Mouse (Mus musculus) ES-E14 (cell line): ENCODE measurements around the gene Kdm1b. TPM values are rescaled to one million over a fixed set of nuclear protein-coding genes. Genes with fewer than 3 reads are reported as not detected.

Experiments used
- DNase-seq: peaks from one replicate; pipeline ENCODE4 v3.0.0-alpha.2; 2013; ENCODE audit warnings: low read depth, low spot score
- H3K27ac ChIP-seq: 2 replicates; pipeline ENCODE4 v1.5.1; 2012; ENCODE audit warnings: low read depth, mild to moderate bottlenecking, low read length, moderate library complexity, mixed read lengths; ENCODE audit not compliant: poor library complexity, insufficient read depth, severe bottlenecking
- H3K36me3 ChIP-seq: 2 replicates; pipeline ENCODE4 v1.6.1; 2012; ENCODE audit warnings: mild to moderate bottlenecking, low read length, moderate library complexity, mixed read lengths; ENCODE audit not compliant: control insufficient read depth, poor library complexity, insufficient read depth, severe bottlenecking
- H3K4me1 ChIP-seq, 2 experiments: fragments of 150-350 bp in 1 of 2; sonication (generic) in 1 of 2; 2 replicates each; pipeline ENCODE4 v1.6.1; 2012; ENCODE audit warnings: low read length in 2 of 2, mild to moderate bottlenecking in 1 of 2, mixed read lengths in 1 of 2; ENCODE audit not compliant: control insufficient read depth in 2 of 2, insufficient read depth in 2 of 2, poor library complexity in 1 of 2
- H3K4me3 ChIP-seq, 2 experiments: fragments of 150-350 bp in 1 of 2; sonication (generic) in 1 of 2; 2 replicates each; pipeline ENCODE4 v1.5.1; 2012; ENCODE audit warnings: low read length in 2 of 2, low read depth in 1 of 2, mild to moderate bottlenecking in 1 of 2, mixed read lengths in 1 of 2; ENCODE audit not compliant: insufficient read depth in 1 of 2, poor library complexity in 1 of 2, severe bottlenecking in 1 of 2
- H3K9ac ChIP-seq: 2 replicates; pipeline ENCODE4 v1.6.1; 2012; ENCODE audit warnings: low read depth, mild to moderate bottlenecking, low read length, mixed read lengths; ENCODE audit not compliant: poor library complexity, insufficient read depth, severe bottlenecking
- H3K9me3 ChIP-seq: fragments of 150-350 bp; sonication (generic); 2 replicates; pipeline ENCODE4 v1.6.1; 2012; ENCODE audit warnings: low read depth, mild to moderate bottlenecking, low read length; ENCODE audit not compliant: control insufficient read depth, insufficient read depth
- CHD2 ChIP-seq: IDR thresholded peaks from 2 replicates; pipeline ENCODE4 v1.6.1; 2014; ENCODE audit warnings: mild to moderate bottlenecking, low read depth, low read length, inconsistent platforms
- HCFC1 ChIP-seq: IDR thresholded peaks from 2 replicates; pipeline ENCODE4 v1.6.1; 2012; ENCODE audit warnings: low read length, inconsistent platforms, borderline replicate concordance; ENCODE audit not compliant: insufficient read depth
- MAFK ChIP-seq: IDR thresholded peaks from 2 replicates; pipeline ENCODE4 v1.6.1; 2014; ENCODE audit warnings: mild to moderate bottlenecking, low read depth, low read length, inconsistent platforms; ENCODE audit not compliant: insufficient read depth
- ZC3H11A ChIP-seq: IDR thresholded peaks from 2 replicates; pipeline ENCODE4 v1.6.1; 2012; ENCODE audit warnings: low read depth, mild to moderate bottlenecking, inconsistent platforms, low read length, borderline replicate concordance
- ZNF384 ChIP-seq: IDR thresholded peaks from 2 replicates; pipeline ENCODE4 v1.6.1; 2012; ENCODE audit warnings: low read depth, low read length, inconsistent platforms
- in situ Hi-C, 2 experiments: fragments of 600-800 bp; cut with MboI; formaldehyde crosslinking; loops; one replicate each; pipeline ENCODE4 v1.15.1; 2025; ENCODE audit warnings: low sequenced_read_pairs in 2 of 2, inconsistent platforms in 1 of 2; ENCODE audit not compliant: unreplicated experiment in 2 of 2
- total RNA-seq: library from RNA; depleted of rRNA; stranded (reverse); fragments of 300-350 nt; gene quantifications from 2 replicates; pipeline ENCODE4 v1.2.3, GENCODE M21; 2012

Gene Kdm1b
- total RNA-seq, 1 experiment, result 9.5 TPM

GRCm38 (mm10) chr13:47014334-47015194 is 28.7 kb upstream of the Kdm1b start, which contains the start of gene Nhlrc1:
Gene Nhlrc1, minus strand, starts transcription at chr13:47014850.
- in situ Hi-C loops, result loop anchor here (10.0 to 25.0 kb wide), 2 partner anchors 177 to 190 kb away; no protein-coding TSS in a partner anchor
- TF ChIP-seq ZC3H11A (0 out of 2 replicates have a peak, but pooled peaks have one; percentile 21), MAFK (no peak), HCFC1 (peak; percentile 26; the same call in 1 of the 2 replicates), ZNF384 (no peak), CHD2 (no peak)
- Histone ChIP-seq H3K4me1 (0 out of 4 replicates have a peak, but pooled peaks cover 0 to 2% of the 10 kb centered on the region in 2 experiments), H3K27ac (no peak within 1 kb of the TSS), H3K9me3 (0 out of 2 replicates have a peak, but pooled peaks cover 3% of the 10 kb centered on the region), H3K4me3 (peak within 1 kb of the TSS; percentile 63 to 82), H3K36me3 (no peaks in the 10 kb centered on the region), H3K9ac (peak within 1 kb of the TSS; percentile 73)
- DNase-seq, result peak; percentile 39

GRCm38 (mm10) chr13:47015195-47015501 is 28.2 kb upstream of the Kdm1b start:
- H3K27ac ChIP-seq, result no peak overlapping the region
- 0 out of 2 replicates have a peak, but pooled peaks cover 3% of the 10 kb centered on the region for H3K9me3 ChIP-seq
- TF ChIP-seq HCFC1 (no peak), ZNF384 (no peak), CHD2 (no peak), MAFK (no peak), ZC3H11A (no peak)
- in situ Hi-C loops, result loop anchor here (10.0 to 25.0 kb wide), 2 partner anchors 178 to 190 kb away; no protein-coding TSS in a partner anchor
- no peak overlapping the region for H3K9ac ChIP-seq
- H3K4me3 ChIP-seq, result peak overlapping the region in 1 of 2 experiments; percentile 63; a peak in 2 of 4 replicates
- H3K4me1 ChIP-seq, result 0 out of 4 replicates have a peak, but pooled peaks cover 0 to 2% of the 10 kb centered on the region in 2 experiments
- H3K36me3 ChIP-seq, result no peaks in the 10 kb centered on the region
- no peak for DNase-seq

GRCm38 (mm10) chr13:47017259-47017658 is 26.0 kb upstream of the Kdm1b start:
- H3K9me3 ChIP-seq, result no peaks in the 10 kb centered on the region
- TF ChIP-seq ZC3H11A (peak; percentile 77; the same call in 1 of the 2 replicates), HCFC1 (no peak)
- no peaks in the 10 kb centered on the region for H3K36me3 ChIP-seq
- in situ Hi-C loops, result loop anchor here (10.0 to 25.0 kb wide), 2 partner anchors 180 to 192 kb away; no protein-coding TSS in a partner anchor
- H3K27ac ChIP-seq, result no peak overlapping the region
- H3K4me3 ChIP-seq, result no peak overlapping the region
- DNase-seq, result no peak
- H3K9ac ChIP-seq, result no peak overlapping the region
- 0 out of 4 replicates have a peak, but pooled peaks cover 0 to 2% of the 10 kb centered on the region in 2 experiments for H3K4me1 ChIP-seq

DNA sequence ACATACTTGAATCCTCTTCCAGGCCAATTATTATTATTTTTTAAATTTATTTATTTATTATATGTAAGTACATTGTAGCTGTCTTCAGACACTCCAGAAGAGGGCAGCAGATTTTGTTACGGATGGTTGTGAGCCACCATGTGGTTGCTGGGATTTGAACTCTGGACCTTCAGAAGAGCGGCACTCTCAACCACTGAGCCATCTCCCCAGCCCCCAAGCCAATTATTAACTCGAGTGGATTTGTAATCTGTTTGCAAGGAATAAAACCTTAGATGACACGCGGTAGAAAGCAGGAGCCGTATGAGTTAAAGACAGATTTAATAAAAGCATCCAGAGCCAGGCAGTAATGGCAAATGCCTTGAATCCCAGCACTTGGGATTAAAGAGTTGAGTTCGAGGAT is 23.5 kb upstream of the Kdm1b start:
- no peaks in the 10 kb centered on the region; the same call in 1 of the 2 replicates for H3K36me3 ChIP-seq
- H3K4me1 ChIP-seq, result no peaks in the 10 kb centered on the region
- H3K27ac ChIP-seq, result no peak overlapping the region
- in situ Hi-C loops, result loop anchor here (10.0 to 25.0 kb wide), 2 partner anchors 182 to 195 kb away; no protein-coding TSS in a partner anchor
- H3K9ac ChIP-seq, result no peak overlapping the region
- no peak for DNase-seq
- no peak overlapping the region for H3K4me3 ChIP-seq
- no peak for TF ChIP-seq MAFK
- TF ChIP-seq CHD2, result no peak
- no peak for TF ChIP-seq ZC3H11A
- TF ChIP-seq HCFC1, result no peak
- no peak for TF ChIP-seq ZNF384
- no peaks in the 10 kb centered on the region for H3K9me3 ChIP-seq
